Mouse (Mus musculus) right cerebral cortex, postnatal 14 days (tissue): ENCODE data around the gene Hist1h2be.
"Not testable (repeated sequence)": the region's sequence is repeated elsewhere in the genome, so short reads cannot be mapped to it uniquely, and the experiment has no call there.

Experiments
- DNase-seq: peaks from one replicate; pipeline ENCODE4 v3.0.0; 2022

Hist1h2be gene

DNA sequence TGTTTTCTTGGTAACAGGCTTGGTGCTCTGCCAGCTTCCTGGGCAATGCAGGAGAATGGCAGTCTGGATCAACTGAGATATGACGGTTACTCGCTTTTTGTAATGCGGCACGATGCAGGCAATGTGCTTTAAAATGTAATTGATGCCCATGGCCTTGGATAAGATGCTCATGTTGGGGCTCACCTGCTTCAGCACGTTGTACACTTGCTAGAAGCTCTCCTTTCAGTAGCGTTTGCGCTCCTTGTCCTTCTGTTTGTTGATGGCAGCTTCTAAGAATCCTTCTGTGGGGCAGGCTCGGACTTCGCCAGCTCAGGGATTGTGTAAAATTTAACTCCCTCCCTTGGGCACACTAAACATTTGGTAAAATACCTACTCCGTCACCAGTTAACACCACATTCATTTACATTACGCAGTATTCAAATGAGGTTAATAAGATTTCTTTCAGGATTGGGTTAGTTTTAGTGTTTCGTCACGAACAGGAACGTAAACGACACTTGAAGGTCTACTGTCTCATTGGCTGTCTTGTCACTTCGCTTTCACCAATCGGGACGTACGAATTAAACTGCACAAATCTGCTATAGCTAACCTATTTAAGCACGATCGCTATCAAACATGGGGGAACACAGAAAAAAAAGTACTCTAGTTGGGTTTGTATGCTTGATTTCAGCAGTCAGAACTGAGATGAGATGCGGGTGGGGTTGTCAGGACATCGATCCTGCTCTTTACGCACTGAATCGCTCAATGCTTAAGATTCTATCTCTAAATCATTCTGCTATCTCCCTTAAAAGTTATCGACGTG, at the start of gene Hist1h2be:
Gene Hist1h2be (minus strand): TSS at position 392 of the 799 bp plus-strand sequence.
- DNase-seq: peak; percentile 67

DNA sequence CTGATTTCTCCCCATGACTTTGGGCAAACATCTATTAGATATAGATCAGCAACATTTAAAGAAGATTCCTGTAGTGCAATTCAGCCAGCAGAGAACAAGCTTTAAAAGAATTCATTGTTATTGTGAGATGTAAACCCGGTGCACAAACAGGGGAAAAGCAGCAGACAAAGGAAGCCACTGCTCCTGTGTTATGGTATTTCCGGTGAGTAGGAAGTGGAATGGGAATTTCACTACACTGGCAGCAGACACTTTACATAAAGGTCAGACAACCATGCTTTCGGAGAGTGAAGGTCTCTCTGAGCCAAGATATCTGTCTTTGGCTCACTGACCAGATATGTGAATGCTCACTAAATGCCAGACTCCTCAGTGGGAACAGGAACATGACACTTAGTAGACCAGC, 41.6 kb upstream of the Hist1h2be start:
- DNase-seq: no peak

DNA sequence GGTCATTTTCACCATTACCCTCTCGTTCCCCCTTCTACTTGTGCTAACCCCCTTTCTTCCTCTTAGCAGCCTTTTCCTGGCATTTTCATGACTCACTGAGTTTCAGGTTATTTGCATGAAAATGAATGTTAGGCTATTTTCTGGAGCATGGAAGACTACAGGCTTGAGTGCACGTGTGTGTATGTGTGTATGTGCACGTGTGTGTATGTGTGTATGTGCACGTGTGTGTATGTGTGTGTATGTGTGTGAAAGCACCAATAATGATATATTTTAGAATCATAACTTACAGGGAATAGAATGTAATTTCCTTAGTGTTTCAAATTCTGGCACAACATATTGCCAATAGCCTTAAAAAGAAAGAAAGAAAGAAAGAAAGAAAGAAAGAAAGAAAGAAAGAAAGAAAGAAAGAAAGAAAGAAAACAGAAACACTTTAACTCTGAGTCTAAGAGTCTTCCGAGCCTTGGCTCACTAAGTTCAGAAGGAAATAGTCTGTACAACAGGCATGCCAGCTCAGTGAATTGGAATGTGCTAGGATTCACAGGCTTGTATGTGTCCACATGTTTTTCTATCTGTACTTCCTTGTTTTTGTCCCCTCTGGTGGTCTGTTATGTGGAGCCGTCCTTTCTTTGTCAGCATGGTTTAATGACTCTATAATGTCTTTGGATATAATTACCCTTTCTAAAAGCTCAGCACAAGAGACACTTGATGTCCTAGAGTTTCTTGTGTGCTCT, 38.9 kb upstream of the Hist1h2be start:
- DNase-seq: no peak

DNA sequence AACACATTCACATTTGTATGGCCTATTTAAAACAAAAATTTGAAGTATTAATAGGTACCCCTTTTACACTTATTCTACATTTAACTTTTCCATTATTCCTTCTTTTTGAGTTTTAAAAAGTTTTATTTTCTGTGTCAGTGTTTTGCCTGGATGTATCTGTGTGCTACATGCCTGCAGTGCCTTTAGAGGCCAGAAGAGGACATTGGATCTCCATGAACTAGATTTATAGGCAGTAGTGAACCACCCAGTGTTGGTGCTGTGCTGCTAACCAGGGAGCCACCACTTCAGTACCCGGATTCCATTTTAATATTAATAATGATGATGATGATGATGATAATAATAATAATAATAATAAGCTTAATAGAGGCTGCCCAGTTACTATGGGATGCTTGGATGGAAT, 9.7 kb upstream of the Hist1h2be start:
- no peak for DNase-seq

DNA sequence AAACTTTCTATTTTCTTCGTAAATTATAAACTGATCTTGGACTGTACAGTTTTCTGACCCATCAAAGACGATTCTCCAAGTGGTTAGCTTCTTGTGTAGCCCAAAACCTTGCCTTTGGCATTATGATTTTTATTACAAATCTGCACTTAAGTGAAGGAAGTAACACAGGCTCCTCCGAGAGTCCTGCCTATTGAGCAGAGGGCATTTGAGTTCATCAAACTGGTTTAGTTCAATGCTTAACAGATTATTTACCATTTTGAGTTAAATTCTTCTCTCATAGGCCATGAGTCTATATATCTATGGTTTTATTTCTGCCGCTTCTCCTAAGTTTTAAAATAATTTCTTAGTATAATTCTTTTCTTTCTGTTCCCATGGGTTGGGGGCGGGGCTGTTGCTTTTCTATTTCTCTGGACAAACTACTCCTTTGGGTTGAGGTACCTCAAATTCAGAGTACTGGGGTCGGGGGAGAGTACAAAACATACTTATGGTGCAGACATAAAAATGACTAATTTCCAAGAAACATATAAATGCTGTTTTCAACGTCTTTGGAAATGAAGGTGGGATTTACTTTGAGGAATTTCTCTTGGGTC, 2.0 kb upstream of the Hist1h2be start:
- peak; percentile 10 for DNase-seq

DNA sequence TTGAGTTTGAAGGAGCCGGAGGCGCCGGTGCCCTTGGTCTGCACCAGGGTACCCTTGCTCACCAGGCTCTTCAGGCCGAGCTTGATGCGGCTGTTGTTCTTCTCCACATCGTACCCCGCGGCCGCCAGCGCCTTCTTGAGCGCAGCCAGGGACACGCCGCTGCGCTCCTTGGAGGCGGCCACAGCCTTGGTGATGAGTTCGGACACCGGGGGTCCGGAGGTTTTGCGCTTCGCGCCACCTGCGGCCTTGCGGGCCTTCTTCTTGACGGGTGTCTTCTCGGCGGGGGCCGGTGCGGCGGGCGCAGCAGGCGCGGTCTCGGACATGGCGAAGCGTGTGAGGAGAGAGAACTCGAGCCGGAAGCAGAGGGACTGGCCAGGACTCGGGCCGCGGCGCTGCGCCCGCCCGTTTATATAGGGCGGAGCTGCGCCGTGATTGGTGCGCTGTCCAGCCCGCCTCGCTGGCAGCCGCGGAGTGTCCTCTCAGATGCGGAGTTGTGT, 1.3 kb upstream of the Hist1h2be start, which contains the start of gene Hist1h1e:
Gene Hist1h1e (minus strand): TSS at position 384 of the 497 bp plus-strand sequence.
- DNase-seq: peak; percentile 86

DNA sequence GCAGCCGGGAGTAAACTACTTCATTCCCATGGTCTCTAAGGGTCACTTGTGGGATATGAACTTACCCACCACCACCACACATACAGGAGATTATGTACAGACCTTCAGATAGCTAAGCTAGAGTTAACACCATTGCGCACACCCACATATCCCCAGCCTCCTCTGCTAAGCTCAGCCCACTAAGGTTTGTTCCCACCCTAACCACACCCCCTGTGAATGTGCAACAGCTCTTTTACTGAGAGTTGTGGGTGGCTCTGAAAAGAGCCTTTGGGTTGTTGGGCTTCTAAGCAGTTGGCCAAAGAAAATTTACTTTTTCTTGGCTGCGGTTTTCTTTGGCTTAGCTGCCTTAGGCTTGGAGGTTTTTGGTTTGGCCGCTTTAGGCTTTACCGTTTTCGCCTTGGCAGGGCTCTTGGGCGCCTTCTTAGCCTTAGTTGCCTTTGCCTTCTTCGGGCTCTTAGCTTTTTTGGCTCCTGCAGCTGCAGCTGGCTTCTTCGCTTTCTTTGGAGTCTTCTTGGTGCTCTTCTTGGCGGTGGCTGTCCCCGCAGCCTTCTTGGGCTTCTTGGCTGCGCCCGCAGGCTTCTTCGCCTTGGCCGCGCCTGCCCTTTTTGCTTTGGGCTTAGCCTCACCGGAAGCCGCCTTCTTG, 729 bp upstream of the Hist1h2be start:
- peak; percentile 42 for DNase-seq

DNA sequence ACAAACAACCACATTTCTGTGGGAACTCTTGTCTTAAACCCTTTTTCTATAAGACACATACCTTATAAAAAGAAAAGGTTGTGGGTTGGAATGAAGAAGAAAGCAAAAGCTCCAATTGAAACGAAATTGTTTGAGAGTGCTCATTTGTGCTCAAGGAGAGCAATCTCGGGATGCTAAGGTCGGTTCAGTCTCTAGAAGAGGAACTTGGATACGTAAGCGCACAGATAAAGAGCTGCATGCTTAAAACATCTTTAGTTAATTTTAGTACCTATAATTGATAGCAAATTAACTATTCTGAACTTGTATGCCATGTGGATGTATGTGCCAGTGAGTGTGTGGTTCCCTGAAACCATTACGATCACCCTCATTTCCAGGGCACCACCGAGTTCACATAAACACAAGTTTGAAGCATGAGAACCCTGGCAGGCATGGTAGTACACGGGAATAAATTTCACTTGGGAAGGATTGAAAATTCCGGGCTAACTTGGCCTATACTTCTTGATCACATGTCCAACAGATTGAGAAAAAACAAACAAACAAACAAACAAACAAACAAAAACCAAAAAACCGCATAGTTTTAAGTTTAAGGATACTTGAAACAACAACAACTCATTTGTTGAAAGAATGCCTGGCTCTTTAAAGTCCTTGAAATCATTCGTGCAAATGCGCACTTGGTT, 730 bp downstream of the Hist1h2be start:
- no peak for DNase-seq

DNA sequence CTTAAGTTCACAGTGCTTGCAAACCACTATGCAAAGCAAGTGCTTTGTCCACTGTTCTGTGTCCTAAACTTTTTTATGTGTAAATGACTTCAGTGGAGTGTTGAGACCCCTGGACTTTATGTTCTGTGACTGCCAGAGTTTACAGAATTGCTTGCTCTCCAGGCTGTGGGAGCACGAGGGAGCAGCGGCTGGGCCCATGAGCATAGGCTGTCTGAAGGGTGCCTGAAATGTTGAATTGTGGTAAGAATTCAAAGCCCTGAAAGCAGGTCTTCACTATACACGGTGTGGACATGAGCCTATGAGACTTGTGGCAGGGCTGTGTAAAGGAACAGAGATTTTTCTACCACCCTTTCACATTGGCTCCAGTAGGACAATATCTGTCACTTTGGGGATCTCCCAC, 9.3 kb downstream of the Hist1h2be start:
- no peak for DNase-seq

DNA sequence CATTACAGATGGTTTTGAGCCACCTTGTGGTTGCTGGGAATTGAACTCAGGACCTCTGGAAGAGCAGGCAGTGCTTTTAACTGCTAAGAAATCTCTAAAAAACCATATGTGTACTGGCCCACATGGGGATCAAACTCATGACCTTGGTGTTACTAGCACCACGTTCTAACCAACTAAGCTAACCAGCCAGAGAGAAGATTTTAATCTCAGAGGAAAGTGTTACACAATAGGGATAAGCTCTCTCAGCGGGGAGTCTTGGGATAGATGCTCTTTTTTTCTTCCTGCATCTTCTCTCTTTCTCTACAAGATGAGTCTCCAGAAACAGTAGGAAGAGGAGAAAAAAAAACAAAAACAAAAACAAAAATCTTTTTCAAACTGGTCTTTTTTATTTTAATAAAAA, 10.5 kb downstream of the Hist1h2be start:
- DNase-seq: no peak

DNA sequence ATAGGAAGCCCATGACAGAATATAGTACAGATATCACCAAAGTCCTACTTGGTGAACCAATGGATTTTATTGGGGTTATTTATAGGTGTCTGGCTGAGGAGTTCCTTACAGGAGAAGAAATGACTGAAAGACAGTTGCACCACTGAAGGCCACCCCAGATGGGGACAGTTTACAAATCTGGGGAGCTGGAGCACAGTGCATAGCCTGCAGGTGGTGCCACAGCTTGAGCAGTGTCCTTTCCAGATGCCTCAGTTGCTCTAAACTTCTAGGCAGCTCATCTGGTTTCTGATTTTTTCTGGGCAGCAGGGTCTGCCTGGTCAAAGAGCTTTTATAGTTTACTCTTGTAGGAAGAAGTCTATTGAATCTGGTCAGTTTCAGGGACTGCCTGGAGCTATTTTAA, 11.1 kb downstream of the Hist1h2be start:
- no peak for DNase-seq

DNA sequence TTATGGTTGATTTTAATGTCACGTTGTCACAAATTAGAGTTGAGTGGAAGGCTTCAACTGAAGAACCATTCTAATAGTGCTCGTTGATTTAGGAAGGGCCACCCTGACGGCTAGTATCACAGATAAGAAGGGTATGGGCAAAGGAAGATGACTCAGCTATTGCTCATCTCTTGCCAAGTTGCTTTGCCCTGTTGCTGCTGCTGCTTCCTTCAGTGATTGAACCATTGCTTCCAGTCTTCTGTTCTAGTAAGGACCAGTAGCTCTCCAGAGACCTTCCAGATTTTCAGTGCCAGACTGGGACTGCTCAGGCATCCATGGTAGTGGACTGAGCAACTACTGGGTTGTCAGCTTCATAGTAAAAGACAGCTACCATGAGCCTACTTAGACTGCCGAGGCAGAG, 11.7 kb downstream of the Hist1h2be start:
- no peak for DNase-seq

DNA sequence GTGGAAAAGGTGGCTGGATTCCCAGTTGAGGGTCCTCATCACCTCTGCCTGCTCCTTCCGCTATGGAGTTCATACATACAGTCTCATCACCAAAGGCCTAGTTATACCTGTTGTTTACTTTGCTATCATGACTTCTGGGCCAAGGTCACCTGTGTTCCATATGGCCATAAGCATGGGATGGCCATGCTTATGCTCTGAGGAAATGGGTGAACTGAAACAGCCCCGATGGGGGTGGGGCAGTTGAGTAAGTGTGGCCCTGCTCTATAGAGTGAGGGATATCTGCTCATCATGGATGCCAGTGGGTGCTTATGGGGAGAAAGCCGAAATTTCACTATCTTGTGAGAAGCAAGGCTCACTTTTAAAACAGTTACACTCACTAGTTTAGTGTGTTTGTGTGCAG, 15.9 kb downstream of the Hist1h2be start:
- DNase-seq: no peak

DNA sequence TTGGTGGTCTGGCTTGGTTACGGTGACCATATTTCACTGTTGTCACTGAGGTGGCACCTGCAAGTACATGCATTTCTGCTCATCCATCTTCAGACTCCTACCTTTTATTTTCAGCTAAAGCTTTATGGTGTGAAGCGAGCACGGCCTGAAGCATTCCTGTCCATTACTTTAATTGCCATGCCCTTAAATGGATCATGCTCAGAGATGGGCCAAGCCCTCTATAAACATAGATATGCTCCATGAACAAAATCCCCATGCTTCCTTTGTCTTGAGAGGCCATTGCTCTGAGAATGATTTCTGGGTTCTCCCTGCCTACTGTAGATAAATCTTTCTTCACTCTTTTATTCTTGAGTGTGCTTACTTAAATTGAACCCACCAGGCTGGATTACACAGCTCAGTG, 16.5 kb downstream of the Hist1h2be start:
- DNase-seq: no peak

DNA sequence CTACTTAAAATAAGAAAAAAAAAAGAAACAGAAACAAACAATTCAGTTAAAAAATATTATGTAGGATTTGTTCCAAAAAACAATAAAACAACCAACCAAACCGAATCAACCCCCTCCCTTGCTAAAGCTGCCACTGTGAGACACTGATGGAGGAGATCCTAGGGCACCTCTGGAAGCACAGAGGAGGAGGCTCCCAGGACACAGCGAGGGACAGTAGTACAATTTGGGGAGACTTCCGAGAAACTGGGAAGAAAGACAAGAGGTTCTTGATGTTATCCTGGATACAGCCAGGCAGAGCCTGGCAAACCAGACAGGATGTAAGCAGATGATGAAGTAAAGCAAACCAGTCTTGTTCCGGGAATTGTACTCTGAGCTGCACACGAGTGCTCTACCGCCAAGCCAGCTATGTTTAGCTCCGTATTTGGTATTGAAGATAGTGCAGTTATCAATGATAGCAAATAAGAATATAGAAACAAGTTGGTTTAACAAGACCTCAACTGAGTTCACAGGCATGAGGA, 17.7 kb downstream of the Hist1h2be start:
- no peak for DNase-seq

DNA sequence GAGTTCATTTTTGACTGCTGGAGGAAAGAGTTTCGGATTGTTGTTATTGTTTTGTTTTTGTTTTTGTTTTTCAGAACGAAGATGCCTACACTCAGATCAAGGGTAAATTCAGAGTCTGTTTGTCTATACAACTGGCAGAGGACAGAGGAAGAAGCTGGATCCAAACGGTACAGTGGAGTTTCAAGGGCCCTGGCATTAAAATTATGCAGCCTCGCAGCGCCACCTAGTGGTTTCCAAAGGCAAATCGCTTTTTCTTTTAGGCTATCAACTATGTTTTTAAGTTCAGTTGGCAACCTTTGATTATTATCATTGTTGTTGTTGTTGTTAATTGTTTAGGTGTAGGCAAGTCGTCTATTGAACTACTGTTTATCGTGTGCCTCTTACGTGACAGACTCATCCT, 23.0 kb downstream of the Hist1h2be start:
- DNase-seq: peak; percentile 77

DNA sequence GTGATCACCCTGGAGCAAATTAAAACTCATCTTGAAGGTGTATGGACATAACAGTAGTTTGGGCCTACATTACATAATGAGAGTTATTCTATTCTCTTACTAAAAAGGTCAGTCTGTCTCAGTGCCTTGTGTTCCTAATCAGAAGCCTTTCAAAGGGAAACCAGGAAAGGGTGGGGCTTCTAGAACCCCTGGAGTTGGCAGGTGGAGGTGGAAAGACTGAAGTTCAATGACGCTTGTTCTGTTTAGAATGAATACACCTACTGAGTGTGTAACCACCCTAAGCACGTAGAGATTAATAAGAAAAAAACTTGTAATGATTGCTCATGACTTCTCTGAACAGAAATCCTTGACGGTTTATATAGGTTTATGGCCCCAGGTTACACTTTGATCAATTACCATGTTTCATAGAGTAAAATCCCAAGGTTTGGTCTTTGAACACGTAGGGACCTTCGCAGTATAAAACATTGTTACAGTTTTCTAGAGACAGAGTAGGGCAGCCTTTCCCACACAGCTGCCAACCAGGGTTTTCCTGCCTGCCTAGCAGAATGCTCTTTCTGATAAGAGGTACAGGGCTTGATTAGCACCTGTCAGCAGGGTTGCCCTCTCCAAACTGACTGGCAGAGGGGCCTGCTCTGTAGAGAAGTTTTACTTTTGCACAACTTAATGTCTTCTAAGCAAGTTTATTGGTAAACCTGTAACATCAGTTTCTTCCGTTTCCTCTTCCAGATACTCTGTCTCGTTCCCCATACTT, 25.1 kb downstream of the Hist1h2be start:
- DNase-seq: no peak

DNA sequence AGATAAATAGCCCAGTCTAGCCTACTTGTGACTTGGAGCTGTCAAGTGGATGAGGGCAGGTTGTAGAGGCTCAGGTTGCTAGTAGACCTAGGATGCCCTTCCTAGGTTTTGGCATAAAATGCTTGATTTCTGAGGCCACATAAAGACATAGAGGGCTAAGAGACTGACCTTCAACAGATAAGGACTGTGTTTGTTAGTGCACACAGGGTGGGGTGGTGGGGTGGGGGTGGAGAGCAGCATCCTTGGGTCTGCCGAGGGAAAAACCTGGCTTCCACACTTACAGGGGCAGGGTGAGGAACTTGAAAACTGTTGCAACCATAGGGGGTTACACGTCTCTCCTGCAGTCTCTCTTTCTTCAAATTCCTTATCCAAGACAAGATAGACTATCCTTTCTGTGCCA, 25.7 kb downstream of the Hist1h2be start:
- no peak for DNase-seq

DNA sequence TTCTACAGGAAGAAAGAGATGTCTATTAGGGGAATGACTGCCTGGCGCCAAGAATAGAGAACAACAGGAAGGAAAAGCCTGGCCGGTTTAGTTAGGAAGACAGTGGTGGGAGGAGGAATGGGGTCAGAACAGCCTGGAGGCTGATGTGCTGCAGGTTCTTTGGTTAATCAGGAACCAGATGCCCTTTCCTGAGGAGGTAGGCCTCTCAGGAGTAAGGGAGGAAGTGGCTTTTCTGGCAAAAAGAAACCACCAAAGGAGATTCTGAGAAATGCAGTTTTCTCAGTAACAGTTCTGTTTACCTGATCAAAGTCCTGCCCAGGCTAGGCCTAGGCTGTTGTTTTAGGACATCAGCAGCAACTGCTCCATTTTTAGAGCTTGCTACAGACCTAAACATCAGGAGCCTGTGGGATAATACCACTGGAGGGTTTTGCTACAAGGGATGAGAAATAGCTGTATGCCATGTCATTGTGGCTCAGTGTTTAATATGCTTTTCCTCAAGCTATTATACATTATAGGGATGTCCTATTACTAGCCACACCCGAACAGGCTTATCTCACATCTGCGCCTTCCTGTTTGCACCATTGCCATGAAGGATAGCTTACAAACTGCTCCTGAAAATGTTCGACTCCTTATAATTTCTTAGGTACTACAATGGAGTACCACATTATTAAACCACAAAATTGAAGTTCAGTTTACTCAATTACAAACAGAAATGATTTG, 27.7 kb downstream of the Hist1h2be start:
- no peak for DNase-seq

DNA sequence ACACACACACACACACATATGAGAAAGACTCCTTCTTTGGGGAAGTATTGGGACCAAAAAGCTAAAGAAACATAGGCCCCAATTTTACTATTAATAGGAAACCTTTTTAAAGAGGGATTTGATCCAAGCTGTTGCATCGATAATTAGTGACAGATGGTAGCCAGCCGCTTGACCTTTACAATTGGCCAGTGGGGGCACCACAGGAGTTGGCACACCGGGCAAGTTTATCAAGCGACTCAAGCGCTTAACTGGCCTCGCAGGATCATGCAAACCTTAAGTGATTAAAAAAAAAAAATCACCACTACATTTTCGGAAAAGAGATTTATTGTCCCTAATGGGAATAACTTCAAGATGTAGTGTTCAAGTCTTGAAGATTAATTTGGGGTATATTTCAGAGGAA, 28.3 kb downstream of the Hist1h2be start:
- no peak for DNase-seq

DNA sequence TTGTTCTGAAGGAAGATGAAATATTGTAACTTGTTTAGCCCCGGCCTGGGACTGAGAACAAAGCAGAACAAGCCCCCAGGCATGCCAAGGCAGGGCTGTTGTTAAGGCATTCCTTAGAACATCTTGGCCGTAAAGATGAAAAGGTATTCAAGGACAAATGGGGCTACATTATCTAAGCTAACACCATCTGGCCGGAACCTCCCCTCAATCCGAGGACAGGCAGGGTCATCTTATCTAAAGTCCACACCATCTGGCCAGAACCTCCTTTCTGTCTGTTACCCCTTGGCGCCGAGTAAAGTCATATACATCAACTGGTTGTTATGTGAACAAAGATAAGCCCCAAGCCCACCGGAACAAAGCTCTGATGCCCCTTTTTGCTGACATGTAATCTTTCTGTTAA, 29.0 kb downstream of the Hist1h2be start:
- DNase-seq: not testable (repeated sequence)
